Mouse (Mus musculus) splenic B cell, adult 2 months (primary cell): ENCODE measurements around the gene Btrc.
A peak's percentile ranks its signal among the peaks of the same experiment; 100 is the strongest.

Experiments
- DNase-seq: peaks from one replicate; pipeline ENCODE4 v3.0.0-alpha.2; 2011; ENCODE audit warnings: low read depth, low spot score
- H3K27me3 ChIP-seq: 2 replicates; pipeline ENCODE4 v1.6.1; 2012; ENCODE audit warnings: mild to moderate bottlenecking, low read length, moderate library complexity, mixed read lengths; ENCODE audit not compliant: control insufficient read depth, poor library complexity, insufficient read depth, severe bottlenecking
- H3K36me3 ChIP-seq: 2 replicates; pipeline ENCODE4 v1.6.1; 2012; ENCODE audit warnings: mild to moderate bottlenecking, low read length, moderate library complexity, mixed read lengths; ENCODE audit not compliant: control insufficient read depth, poor library complexity, insufficient read depth, severe bottlenecking

The Btrc gene

DNA sequence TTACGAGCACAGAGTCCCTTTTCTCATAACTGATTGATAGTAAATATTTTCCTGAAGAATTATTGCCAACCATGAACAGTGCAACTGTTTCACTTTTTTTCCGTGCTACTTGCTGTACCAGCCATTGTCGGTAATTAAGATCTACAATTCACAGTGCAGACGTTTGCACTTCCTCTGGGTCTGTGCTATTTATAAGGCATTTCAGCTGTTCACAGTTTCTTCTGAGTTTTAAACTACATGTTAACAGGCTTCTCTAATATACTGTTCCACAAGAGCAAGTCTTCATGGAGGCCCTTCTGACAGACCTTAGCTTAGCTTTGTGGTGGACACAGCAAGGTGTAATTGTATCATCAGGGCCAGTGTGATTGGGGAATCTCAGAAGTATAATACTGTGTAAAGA, 111.2 kb downstream of the Btrc start:
- Histone ChIP-seq H3K27me3 (no peaks in the 10 kb centered on the region), H3K36me3 (no peaks in the 10 kb centered on the region)
- DNase-seq: peak; percentile 24

DNA sequence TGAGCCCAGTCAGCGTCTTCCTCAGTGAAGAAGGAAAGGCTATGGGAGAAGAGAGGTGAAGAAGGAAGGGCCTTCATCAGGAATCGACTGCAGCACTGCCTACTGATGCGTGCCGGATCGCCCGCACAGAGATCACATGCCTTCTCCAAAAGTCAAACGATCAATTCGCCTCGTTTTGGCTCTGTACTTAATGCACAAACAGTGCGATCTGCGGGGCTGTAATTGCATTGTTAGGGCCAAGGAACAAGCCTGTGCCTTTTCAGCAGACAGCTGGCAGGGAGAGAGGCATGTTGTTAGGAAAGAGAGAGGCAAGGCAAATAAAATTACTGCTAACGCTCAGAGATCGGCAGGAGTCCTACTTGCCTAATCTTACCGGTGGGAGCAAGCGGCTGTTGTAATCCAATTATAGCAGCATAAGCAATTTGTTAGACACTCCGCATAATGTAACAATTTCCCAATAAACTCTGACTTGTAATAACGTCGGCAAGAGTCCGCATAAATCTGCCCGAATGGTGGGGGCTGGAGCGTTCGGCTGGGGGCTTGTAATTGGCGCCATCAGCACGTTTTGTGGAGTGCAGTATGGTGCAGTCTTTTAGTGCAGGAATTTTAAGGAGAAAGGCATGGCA, 112.5 kb downstream of the Btrc start:
- no peak for DNase-seq
- H3K27me3 ChIP-seq: no peaks in the 10 kb centered on the region
- H3K36me3 ChIP-seq: no peaks in the 10 kb centered on the region

DNA sequence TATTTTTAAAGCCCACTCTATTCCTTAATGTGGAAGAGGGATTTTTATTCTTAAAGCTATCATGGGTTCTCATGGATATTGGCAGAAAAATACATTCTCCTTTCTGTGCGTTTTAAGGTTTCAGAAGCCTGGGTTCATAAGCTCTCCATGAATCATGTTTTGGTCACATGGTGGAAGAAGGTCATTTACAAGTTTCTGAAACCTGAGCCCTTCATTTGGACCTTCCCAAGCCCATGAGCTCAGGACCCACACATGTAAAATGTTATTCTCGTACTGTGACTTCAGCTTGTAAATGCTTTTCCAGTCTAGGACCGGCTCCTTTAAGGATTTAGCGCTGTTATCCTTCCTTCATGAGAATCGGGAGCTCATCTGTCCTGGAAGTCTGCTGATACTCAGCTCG, 116.0 kb downstream of the Btrc start:
- no peak for DNase-seq
- Histone ChIP-seq H3K36me3 (no peaks in the 10 kb centered on the region), H3K27me3 (no peaks in the 10 kb centered on the region)

DNA sequence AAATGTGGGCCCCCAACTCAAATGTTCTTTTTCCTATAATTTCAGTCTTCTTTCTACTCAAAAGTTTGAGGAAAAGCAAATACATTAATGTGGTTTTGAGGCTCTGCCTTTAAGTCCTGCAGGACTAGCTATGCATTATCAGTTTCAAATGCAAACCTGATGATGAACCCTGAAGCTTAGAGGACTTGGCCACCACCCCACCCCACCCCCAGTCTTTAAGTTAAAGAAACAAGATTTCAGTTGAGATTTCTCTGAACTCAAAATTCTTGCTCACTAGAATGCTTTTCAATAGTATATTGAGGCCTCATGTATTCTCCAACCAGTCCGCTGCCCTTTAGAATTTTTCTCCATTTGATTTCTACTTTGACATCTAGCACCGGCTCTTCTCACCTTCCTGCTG, 117.0 kb downstream of the Btrc start:
- DNase-seq: no peak
- Histone ChIP-seq H3K36me3 (no peaks in the 10 kb centered on the region), H3K27me3 (no peaks in the 10 kb centered on the region)

DNA sequence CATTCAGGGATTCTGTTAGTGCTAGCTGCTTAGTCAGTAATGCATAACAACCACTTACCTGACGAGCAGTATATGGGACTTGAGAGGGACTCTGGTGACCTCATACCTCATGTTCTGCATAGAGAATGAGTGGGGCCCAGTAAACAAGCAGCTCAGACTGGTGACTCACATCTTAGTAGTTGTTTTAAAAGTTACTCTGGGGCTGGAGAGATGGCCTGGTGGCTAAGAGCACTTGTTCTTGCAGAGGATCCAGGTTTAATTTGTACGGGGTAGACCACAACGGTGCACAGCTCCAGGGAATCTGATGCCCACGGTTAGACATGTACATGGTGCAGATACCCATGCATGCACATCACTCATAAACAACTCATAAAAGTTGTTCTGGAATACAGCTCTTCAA, 117.4 kb downstream of the Btrc start:
- H3K27me3 ChIP-seq: no peaks in the 10 kb centered on the region
- H3K36me3 ChIP-seq: no peaks in the 10 kb centered on the region
- DNase-seq: no peak

DNA sequence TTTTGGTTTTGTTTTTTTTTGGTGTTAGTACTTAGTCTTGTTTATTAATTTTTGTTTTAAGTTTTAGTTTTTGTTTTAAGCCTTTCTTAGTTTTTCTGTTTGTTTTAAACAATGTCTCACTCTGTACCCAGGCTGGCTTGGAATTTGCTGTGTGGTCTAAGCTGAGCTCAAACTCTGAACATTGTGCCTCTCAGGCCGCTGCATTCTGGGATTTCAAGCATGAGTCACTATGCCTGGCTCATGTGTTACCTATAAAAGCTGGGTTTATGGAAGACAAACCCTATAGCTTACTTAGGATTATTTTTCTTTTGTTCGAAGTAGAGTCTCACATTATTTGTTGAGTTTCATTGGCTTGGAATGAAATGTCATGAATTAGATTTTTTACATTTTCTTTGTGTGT, 119.9 kb downstream of the Btrc start:
- DNase-seq: no peak
- Histone ChIP-seq H3K27me3 (no peaks in the 10 kb centered on the region), H3K36me3 (no peaks in the 10 kb centered on the region)

DNA sequence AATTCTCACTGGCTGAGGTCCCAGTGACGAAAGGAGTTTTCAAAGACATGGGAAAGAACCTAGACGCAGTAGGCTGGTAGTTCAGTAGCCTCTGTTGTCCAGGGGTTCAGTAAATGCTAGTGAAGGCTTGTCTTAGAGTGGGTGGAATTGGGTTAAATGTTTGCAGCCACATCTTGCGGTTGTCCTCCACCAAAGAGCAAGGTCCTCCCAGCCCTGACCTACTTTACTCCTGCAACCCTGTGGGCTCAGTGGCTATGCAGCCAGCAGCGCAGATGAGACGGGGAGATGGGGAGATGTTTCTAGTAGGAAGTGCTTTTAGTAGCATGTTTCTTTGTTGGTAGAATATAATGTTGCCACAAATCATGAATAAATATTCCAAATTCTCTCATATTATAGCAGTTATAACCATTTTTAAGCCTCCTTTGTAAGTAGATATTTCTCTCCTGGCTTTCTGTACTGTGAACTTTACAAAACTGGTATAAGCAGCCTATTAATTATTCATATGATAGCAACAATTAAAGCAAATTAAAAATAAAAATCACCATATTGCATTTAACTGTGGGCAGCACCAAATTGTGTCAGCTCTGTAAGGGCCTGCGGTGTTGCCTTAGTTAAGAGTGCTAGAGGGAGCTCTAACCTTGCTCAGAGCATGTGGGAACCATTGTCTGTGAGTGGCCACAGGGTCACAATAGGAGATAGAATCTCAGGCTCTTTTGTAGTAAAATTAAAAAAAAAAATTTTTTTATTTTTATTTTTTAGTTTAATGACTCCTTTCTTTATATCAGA, 122.9 kb downstream of the Btrc start:
- no peaks in the 10 kb centered on the region for H3K36me3 ChIP-seq
- peak; percentile 16 for DNase-seq
- H3K27me3 ChIP-seq: no peaks in the 10 kb centered on the region

DNA sequence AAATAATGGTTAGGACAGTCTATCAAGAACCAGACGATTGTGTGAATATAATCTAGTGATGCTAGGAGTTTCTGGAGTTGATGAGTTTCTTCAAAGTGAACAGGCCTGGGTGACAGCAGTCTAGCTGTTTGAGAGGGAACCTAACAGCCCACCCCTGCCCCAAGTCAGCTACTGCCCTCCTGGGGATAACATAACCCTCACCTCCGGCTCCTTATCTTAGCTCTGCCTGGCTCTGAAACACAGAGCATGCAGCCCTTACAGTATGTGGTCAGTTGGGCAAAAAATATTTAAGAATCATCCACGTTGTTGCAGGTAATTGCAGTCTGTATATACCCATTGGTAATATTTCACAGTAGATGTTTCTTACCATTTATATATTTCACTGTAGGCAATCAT, 123.5 kb downstream of the Btrc start:
- H3K36me3 ChIP-seq: no peaks in the 10 kb centered on the region
- no peak for DNase-seq
- no peaks in the 10 kb centered on the region for H3K27me3 ChIP-seq

DNA sequence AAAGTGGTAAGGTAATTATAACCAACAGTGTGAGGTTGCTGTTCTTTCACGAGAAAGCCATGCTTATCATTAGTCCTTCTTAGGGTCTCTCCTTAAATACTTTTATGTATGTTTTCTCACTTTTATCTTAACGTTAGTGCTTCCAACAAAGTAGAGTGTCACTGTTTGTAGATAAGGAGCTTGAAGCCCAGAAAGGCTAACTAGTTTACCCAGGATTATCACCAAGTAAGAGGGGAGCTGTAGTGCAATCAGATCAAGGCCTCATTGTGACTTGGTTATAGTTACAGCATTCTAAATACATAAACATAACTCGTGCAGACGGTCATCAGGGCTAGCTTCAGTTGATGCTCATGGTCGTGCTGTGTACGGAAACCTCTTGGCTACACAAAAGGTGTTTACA, 126.4 kb downstream of the Btrc start:
- Histone ChIP-seq H3K27me3 (no peaks in the 10 kb centered on the region), H3K36me3 (no peaks in the 10 kb centered on the region)
- DNase-seq: no peak

DNA sequence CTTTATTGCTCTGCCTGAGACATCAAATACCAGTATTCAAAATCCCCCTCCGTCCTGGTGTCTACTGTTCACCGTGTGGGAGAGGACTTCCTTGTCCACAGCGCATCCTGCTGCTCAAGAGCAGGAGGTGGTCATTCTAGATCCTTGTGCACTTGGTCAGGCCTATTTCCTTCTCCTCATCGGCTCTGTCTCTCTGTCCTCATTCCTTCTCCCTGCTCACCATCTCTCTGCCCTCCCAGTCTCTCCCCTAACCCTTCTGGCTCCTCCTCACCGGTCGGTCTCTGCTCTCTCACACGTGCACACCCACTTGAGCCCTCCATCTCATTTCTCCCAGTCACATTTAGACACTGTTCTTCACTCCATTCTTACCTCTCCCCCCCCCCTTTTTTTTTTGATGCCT, 127.7 kb downstream of the Btrc start:
- Histone ChIP-seq H3K36me3 (no peaks in the 10 kb centered on the region), H3K27me3 (no peaks in the 10 kb centered on the region)
- no peak for DNase-seq

DNA sequence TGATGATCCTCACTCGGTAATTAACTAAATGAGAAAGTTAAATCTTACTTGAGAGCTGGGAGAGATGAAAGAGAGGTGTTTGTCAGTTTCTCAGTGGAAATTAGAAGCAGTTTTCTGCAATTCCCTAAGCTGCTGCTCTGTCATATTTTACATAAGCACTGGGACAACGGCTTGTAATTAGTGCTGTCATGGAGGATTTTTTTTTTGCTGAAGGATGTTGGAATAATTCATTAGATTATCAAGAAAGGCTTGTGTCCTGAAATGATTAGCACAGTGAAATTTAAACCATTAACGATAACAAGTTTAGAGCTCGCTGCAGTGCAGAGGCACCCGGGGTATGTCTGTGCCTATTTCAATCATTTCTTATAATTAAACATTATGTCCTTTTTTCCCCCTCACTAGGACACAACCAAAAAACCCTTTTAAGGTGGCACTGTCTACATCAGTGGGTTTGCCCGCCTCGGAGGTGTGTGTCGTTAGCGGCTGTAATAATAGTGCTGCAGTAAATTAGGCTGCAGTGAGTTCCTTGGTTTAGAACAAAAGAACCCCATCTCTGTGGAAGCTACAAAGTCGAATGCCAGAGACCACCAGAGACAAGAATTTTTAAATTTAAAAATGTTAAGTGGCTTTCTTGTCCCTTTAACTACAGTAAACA, 130.7 kb downstream of the Btrc start:
- Histone ChIP-seq H3K36me3 (0 out of 2 replicates have a peak, but pooled peaks cover 2% of the 10 kb centered on the region), H3K27me3 (no peaks in the 10 kb centered on the region)
- no peak for DNase-seq

DNA sequence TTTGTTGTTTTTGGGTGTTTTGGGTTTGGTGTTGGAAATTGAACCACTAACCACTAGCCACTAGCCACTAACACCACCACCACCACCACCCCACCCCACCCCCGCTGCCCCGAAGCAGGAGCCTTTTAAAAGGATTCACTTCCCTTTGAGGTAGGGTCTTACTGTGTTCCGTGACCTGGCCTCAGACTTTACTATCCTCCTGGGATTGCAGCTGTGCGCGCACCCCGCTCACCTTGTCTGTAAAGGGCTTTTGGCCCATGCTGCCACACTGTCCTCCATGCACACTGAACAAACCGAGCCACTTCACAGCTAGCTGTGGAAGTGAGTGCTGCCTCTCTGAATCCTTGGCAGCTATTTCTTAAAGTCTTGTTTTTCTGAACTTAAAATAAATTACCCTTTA, 141.9 kb downstream of the Btrc start:
- H3K36me3 ChIP-seq: peaks cover 2% of the 10 kb centered on the region; the same call in 1 of the 2 replicates
- no peak for DNase-seq
- no peaks in the 10 kb centered on the region for H3K27me3 ChIP-seq

DNA sequence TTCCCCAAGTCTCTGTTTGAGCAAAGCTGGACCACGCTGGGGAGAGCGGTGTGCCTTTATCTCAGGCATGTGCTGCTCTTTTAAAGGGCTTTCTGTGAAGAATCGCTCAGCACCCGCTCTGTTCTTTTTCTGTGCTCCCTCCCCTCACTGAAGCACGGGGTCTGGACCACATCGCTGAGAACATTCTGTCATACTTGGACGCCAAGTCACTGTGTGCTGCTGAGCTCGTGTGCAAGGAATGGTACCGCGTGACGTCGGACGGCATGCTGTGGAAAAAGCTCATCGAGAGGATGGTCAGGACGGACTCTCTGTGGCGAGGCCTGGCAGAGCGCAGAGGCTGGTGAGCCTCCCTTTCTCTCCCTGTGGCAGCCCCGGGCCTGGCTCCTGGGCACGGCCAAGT, 144.0 kb downstream of the Btrc start:
- H3K36me3 ChIP-seq: peaks cover 2% of the 10 kb centered on the region; the same call in 1 of the 2 replicates
- no peak for DNase-seq

DNA sequence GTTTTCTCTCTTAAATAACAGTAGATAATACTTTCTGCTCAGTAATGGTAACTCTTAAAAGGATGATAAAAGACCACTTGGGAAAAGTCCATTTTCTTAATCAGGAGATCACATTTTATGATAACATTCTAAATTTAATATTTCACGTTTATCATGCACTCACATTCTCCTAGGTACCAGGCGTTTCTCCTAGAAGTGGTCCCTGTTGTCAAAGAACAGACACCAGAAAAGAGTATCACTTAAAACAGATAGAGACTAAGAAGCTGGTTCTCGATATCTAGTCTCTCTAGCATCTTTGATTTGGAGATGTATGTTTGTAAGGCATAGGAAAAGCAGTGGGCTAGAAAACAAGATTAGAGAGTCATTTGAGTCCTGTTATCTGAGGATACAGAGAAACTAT, 147.1 kb downstream of the Btrc start:
- Histone ChIP-seq H3K36me3 (peaks cover 6% of the 10 kb centered on the region; the same call in 1 of the 2 replicates), H3K27me3 (no peaks in the 10 kb centered on the region)
- no peak for DNase-seq

More for the DNA sequence above, 144.0 kb downstream of the Btrc start:
- no peaks in the 10 kb centered on the region for H3K27me3 ChIP-seq

DNA sequence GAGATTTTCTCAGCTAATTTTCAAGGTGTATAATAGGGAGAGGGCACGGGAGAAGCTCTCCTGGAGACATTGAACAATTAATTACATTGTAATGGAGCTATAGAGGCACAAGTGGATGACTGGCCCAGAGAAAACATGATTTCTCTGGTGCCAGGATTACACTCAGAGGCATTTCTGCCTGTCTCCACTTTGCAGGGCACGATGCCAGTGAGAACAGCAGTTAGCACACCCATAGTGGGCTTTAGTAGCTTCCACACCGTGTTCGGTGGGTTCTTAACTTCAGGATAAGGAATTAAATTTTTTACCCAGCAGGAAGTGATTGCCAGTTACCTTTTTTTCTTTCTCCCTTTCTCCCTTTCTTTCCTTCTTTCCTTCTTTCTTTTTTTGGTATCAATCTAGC, 147.9 kb downstream of the Btrc start:
- DNase-seq: no peak
- no peaks in the 10 kb centered on the region for H3K27me3 ChIP-seq
- peaks cover 7% of the 10 kb centered on the region; the same call in 1 of the 2 replicates for H3K36me3 ChIP-seq
